Mouse (Mus musculus): Measurements from ENCODE around the gene Nckap5. TPM values are rescaled to one million over a fixed set of nuclear protein-coding genes. Genes with fewer than 3 reads are reported as not detected.

Gene Nckap5
- total and polyA plus RNA-seq, 3 experiments: not detected

GRCm38 (mm10) chr1:126574295-126574694 lies 256.3 kb downstream of the Nckap5 start:
- Histone ChIP-seq H3K9me3 (replicated peaks; ENCODE audit: low read length) (peaks cover 72% of the 10 kb centered on the region), H3K4me1 (ENCODE audit: control insufficient read depth in 1 of 2, insufficient read depth in 2 of 2) (no peaks in the 10 kb centered on the region), H3K27me3 (replicated peaks) (no peaks in the 10 kb centered on the region), H3K9ac (ENCODE audit: insufficient read depth, low read depth) (no peak overlapping the region), H3K36me3 (replicated peaks in 1 of 2; ENCODE audit: control insufficient read depth in 1 of 2, insufficient read depth in 1 of 2, low read length in 1 of 2) (no peaks in the 10 kb centered on the region), H3K4me3 (replicated peaks in 1 of 3; ENCODE audit: low read depth in 2 of 3, low read length in 2 of 3, poor library complexity in 1 of 3) (no peak overlapping the region), H3K4me2 (ENCODE audit: insufficient read depth, low read depth, poor library complexity, severe bottlenecking) (no peak overlapping the region), H3K27ac (ENCODE audit: insufficient read depth, low read depth) (no peak overlapping the region), H3K79me2 (replicated peaks; ENCODE audit: control insufficient read depth, extremely low read depth, insufficient read depth, poor library complexity, severe bottlenecking) (no peaks in the 10 kb centered on the region)
- no peak for TF ChIP-seq IRF4 (IDR thresholded peaks at IDR 0.05; ENCODE audit: low read depth, low read length)
- no peak for TF ChIP-seq MAFK (IDR thresholded peaks at IDR 0.05; ENCODE audit: insufficient replicate concordance, low read length)
- TF ChIP-seq PAX5 (IDR thresholded peaks at IDR 0.05; ENCODE audit: low read length): no peak
- no peak for TF ChIP-seq BHLHE40 (IDR thresholded peaks at IDR 0.05; ENCODE audit: low read depth, low read length)
- in situ Hi-C loops (cut with MboI; ENCODE audit: low pct_ligation_motif_present, low pct_unique_long_range_greater_than_20kb, low sequenced_read_pairs): no loop called here
- dilution Hi-C loops (cut with MboI; ENCODE audit: extremely low pct_ligation_motif_present, extremely low pct_unique_long_range_greater_than_20kb, low sequenced_read_pairs): no loop called here
- no peak for DNase-seq (ENCODE audit: extremely low read depth)

- DNase-seq (ENCODE audit: extremely low read depth): no peak
- in situ Hi-C loops (cut with MboI; ENCODE audit: low pct_ligation_motif_present, low pct_unique_long_range_greater_than_20kb, low sequenced_read_pairs) (no loop called here), dilution Hi-C loops (cut with MboI; ENCODE audit: extremely low pct_ligation_motif_present, extremely low pct_unique_long_range_greater_than_20kb, low sequenced_read_pairs) (no loop called here)
- Histone ChIP-seq H3K36me3 (replicated peaks in 1 of 2; ENCODE audit: control insufficient read depth in 1 of 2, insufficient read depth in 1 of 2, low read length in 1 of 2) (no peaks in the 10 kb centered on the region), H3K4me2 (ENCODE audit: insufficient read depth, low read depth, poor library complexity, severe bottlenecking) (no peak overlapping the region), H3K27ac (ENCODE audit: insufficient read depth, low read depth) (no peak overlapping the region), H3K4me1 (ENCODE audit: control insufficient read depth in 1 of 2, insufficient read depth in 2 of 2) (no peaks in the 10 kb centered on the region), H3K4me3 (replicated peaks in 1 of 3; ENCODE audit: low read depth in 2 of 3, low read length in 2 of 3, poor library complexity in 1 of 3) (no peak overlapping the region), H3K9ac (ENCODE audit: insufficient read depth, low read depth) (no peak overlapping the region), H3K9me3 (replicated peaks; ENCODE audit: low read length) (peaks cover 74% of the 10 kb centered on the region), H3K27me3 (replicated peaks) (no peaks in the 10 kb centered on the region), H3K79me2 (replicated peaks; ENCODE audit: control insufficient read depth, extremely low read depth, insufficient read depth, poor library complexity, severe bottlenecking) (no peaks in the 10 kb centered on the region)
- no peak for TF ChIP-seq RAD21 (IDR thresholded peaks at IDR 0.05; ENCODE audit: low read depth, low read length)
- TF ChIP-seq POLR2A (IDR thresholded peaks at IDR 0.05; ENCODE audit: low read depth, low read length): no peak
- no peak for TF ChIP-seq CHD1 (IDR thresholded peaks at IDR 0.05; ENCODE audit: low read depth, low read length)
- TF ChIP-seq SMC3 (IDR thresholded peaks at IDR 0.05; ENCODE audit: low read depth, low read length): no peak
- TF ChIP-seq IRF4 (IDR thresholded peaks at IDR 0.05; ENCODE audit: low read depth, low read length): no peak
- TF ChIP-seq MYC (IDR thresholded peaks at IDR 0.05; ENCODE audit: low read depth, low read length): no peak
- no peak for TF ChIP-seq ZMIZ1 (IDR thresholded peaks at IDR 0.05; ENCODE audit: low read depth, low read length)
- no peak for TF ChIP-seq E2F4 (IDR thresholded peaks at IDR 0.05; ENCODE audit: insufficient replicate concordance, low read depth, low read length)
- TF ChIP-seq MAX (IDR thresholded peaks at IDR 0.05; ENCODE audit: low read length): no peak
- TF ChIP-seq ZC3H11A (IDR thresholded peaks at IDR 0.05; ENCODE audit: low read depth, low read length): no peak
Measured at GRCm38 (mm10) chr1:126573714-126574113, 256.9 kb downstream of the Nckap5 start.

- no peaks in the 10 kb centered on the region for H3K79me2 ChIP-seq (replicated peaks; ENCODE audit: control insufficient read depth, extremely low read depth, insufficient read depth, poor library complexity, severe bottlenecking)
- no peaks in the 10 kb centered on the region for H3K4me1 ChIP-seq (ENCODE audit: control insufficient read depth in 1 of 2, insufficient read depth in 2 of 2)
- H3K4me2 ChIP-seq (ENCODE audit: insufficient read depth, low read depth, poor library complexity, severe bottlenecking): no peak overlapping the region
- dilution Hi-C loops (cut with MboI; ENCODE audit: extremely low pct_ligation_motif_present, extremely low pct_unique_long_range_greater_than_20kb, low sequenced_read_pairs) (no loop called here), in situ Hi-C loops (cut with MboI; ENCODE audit: low pct_ligation_motif_present, low pct_unique_long_range_greater_than_20kb, low sequenced_read_pairs) (no loop called here)
- no peak overlapping the region for H3K27ac ChIP-seq (ENCODE audit: insufficient read depth, low read depth)
- no peak overlapping the region for H3K9ac ChIP-seq (ENCODE audit: insufficient read depth, low read depth)
- no peaks in the 10 kb centered on the region for H3K36me3 ChIP-seq (replicated peaks in 1 of 2; ENCODE audit: control insufficient read depth in 1 of 2, insufficient read depth in 1 of 2, low read length in 1 of 2)
- H3K9me3 ChIP-seq (replicated peaks; ENCODE audit: low read length): peaks cover 73% of the 10 kb centered on the region
- H3K27me3 ChIP-seq (replicated peaks): no peaks in the 10 kb centered on the region
- DNase-seq (ENCODE audit: extremely low read depth): no peak
- TF ChIP-seq NELFE (IDR thresholded peaks at IDR 0.05; ENCODE audit: low read depth, low read length): no peak
- no peak for TF ChIP-seq EP300 (IDR thresholded peaks at IDR 0.05; ENCODE audit: low read length)
- TF ChIP-seq UBTF (IDR thresholded peaks at IDR 0.05; ENCODE audit: low read depth, low read length): no peak
- TF ChIP-seq RAD21 (IDR thresholded peaks at IDR 0.05; ENCODE audit: low read depth, low read length): no peak
- no peak for TF ChIP-seq MEF2A (IDR thresholded peaks at IDR 0.05; ENCODE audit: borderline replicate concordance, low read depth, low read length)
- no peak for TF ChIP-seq ZKSCAN1 (IDR thresholded peaks at IDR 0.05; ENCODE audit: borderline replicate concordance, low read depth, low read length)
- no peak for TF ChIP-seq MAX (IDR thresholded peaks at IDR 0.05; ENCODE audit: low read length)
- no peak for TF ChIP-seq KAT2A (IDR thresholded peaks at IDR 0.05; ENCODE audit: insufficient replicate concordance, low read length)
- no peak for TF ChIP-seq JUND (conservative IDR thresholded peaks at IDR 0.05; ENCODE audit: low read depth, low read length)
- no peak for TF ChIP-seq SMC3 (IDR thresholded peaks at IDR 0.05; ENCODE audit: low read depth, low read length)
- no peak for TF ChIP-seq RCOR1 (conservative IDR thresholded peaks at IDR 0.05; ENCODE audit: low read depth, low read length)
- TF ChIP-seq NRF1 (IDR thresholded peaks at IDR 0.05; ENCODE audit: low read depth, low read length): no peak
- no peak for TF ChIP-seq MAFK (IDR thresholded peaks at IDR 0.05; ENCODE audit: insufficient replicate concordance, low read length)
- no peak for TF ChIP-seq CHD2 (IDR thresholded peaks at IDR 0.05; ENCODE audit: low read length)
- no peak for TF ChIP-seq ELF1 (IDR thresholded peaks at IDR 0.05; ENCODE audit: low read depth, low read length)
- no peak for TF ChIP-seq TCF12 (IDR thresholded peaks at IDR 0.05; ENCODE audit: low read depth, low read length)
- no peak for TF ChIP-seq ZMIZ1 (IDR thresholded peaks at IDR 0.05; ENCODE audit: low read depth, low read length)
- no peak for TF ChIP-seq MYC (IDR thresholded peaks at IDR 0.05; ENCODE audit: low read depth, low read length)
- no peak overlapping the region for H3K4me3 ChIP-seq (replicated peaks in 1 of 3; ENCODE audit: low read depth in 2 of 3, low read length in 2 of 3, poor library complexity in 1 of 3)
Measured at GRCm38 (mm10) chr1:126573097-126573496, 257.5 kb downstream of the Nckap5 start.
